Mouse (Mus musculus): ENCODE measurements around the gene Ankar. TPM values are rescaled to one million over a fixed set of nuclear protein-coding genes. Genes with fewer than 3 reads are reported as not detected.

Ankar gene
- polyA plus RNA-seq, 1 experiment from 2014 or later = not detected

Other genes starting within 250 kb of the Ankar start
- 0.03 TPM in 1 of 2 replicates, not detected in the other for gene March4, start 163.6 kb downstream of the Ankar start, polyA plus RNA-seq (2015; fragmentation: Nextera tagmentation; extraction: Ambion mirVana)
- gene Smarcal1, start 117.3 kb downstream of the Ankar start, polyA plus RNA-seq (2015; fragmentation: Nextera tagmentation; extraction: Ambion mirVana) = 7.3 and 8.8 TPM in 2 replicates
- gene Rpl37a, start 10.7 kb upstream of the Ankar start, polyA plus RNA-seq (2015; fragmentation: Nextera tagmentation; extraction: Ambion mirVana) = 659 and 813 TPM in 2 replicates
- 8.7 and 16.4 TPM in 2 replicates for gene Igfbp2, start 123.9 kb upstream of the Ankar start, polyA plus RNA-seq (2015; fragmentation: Nextera tagmentation; extraction: Ambion mirVana)
- 2.0 and 2.2 TPM in 2 replicates for gene Igfbp5, start 174.3 kb upstream of the Ankar start, polyA plus RNA-seq (2015; fragmentation: Nextera tagmentation; extraction: Ambion mirVana)